Mouse (Mus musculus): Measurements from ENCODE around the gene Krt80. TPM values are rescaled to one million over a fixed set of nuclear protein-coding genes. Genes with fewer than 3 reads are reported as not detected.

The Krt80 gene
- polyA plus RNA-seq, 1 experiment from 2014 or later, result 8.7 TPM

MicroRNAs within 50 kb of the gene (microRNA counts, 519-probe panel; counts per million panel counts)
- microRNA mmu-miR-1941-3p (2,373 counts per million, percentile 52 among the panel's probes with 10 or more counts), microRNA mmu-miR-1941-5p (1,593 counts per million, percentile 11 among the panel's probes with 10 or more counts)

Small RNAs within 50 kb of the gene (microRNA-seq; reads per million reads assigned to microRNA genes)
- gene Mir1941, result 1.8 reads per million

Other genes with a start within 250 kb of the Krt80 start
- gene Acvrl1, start 241.6 kb downstream of the Krt80 start, polyA plus RNA-seq (2015; fragmentation: Nextera tagmentation; extraction: Ambion mirVana), result 14.7 and 20.5 TPM in 2 replicates
- 7.1 and 8.0 TPM in 2 replicates for gene Acvr1b, start 196.1 kb downstream of the Krt80 start, polyA plus RNA-seq (2015; fragmentation: Nextera tagmentation; extraction: Ambion mirVana)
- 3.1 and 3.4 TPM in 2 replicates for gene Grasp, start 146.0 kb downstream of the Krt80 start, polyA plus RNA-seq (2015; fragmentation: Nextera tagmentation; extraction: Ambion mirVana)
- gene Nr4a1, start 115.9 kb downstream of the Krt80 start, polyA plus RNA-seq (2015; fragmentation: Nextera tagmentation; extraction: Ambion mirVana), result 12.6 and 13.5 TPM in 2 replicates
- gene Atg101, start 85.9 kb downstream of the Krt80 start, polyA plus RNA-seq (2015; fragmentation: Nextera tagmentation; extraction: Ambion mirVana), result 64.5 and 68.9 TPM in 2 replicates
- gene 6030408B16Rik, start 77.0 kb downstream of the Krt80 start, polyA plus RNA-seq (2015; fragmentation: Nextera tagmentation; extraction: Ambion mirVana), result 2.8 and 7.1 TPM in 2 replicates
- 19.6 and 28.9 TPM in 2 replicates for gene Krt7, start 40.9 kb upstream of the Krt80 start, polyA plus RNA-seq (2015; fragmentation: Nextera tagmentation; extraction: Ambion mirVana)
- 0.14 TPM in 1 of 2 replicates, not detected in the other for gene Krt87, start 68.6 kb upstream of the Krt80 start, polyA plus RNA-seq (2015; fragmentation: Nextera tagmentation; extraction: Ambion mirVana)
- gene Krt88, start 77.6 kb upstream of the Krt80 start, polyA plus RNA-seq (2015; fragmentation: Nextera tagmentation; extraction: Ambion mirVana), result not detected in 2 replicates
- not detected in 2 replicates for gene Krt81, start 93.6 kb upstream of the Krt80 start, polyA plus RNA-seq (2015; fragmentation: Nextera tagmentation; extraction: Ambion mirVana)
- gene Krt86, start 103.3 kb upstream of the Krt80 start, polyA plus RNA-seq (2015; fragmentation: Nextera tagmentation; extraction: Ambion mirVana), result not detected in 2 replicates
- gene Krt83, start 121.3 kb upstream of the Krt80 start, polyA plus RNA-seq (2015; fragmentation: Nextera tagmentation; extraction: Ambion mirVana), result 0.25 TPM in 1 of 2 replicates, not detected in the other
- gene Gm49425, start 147.1 kb upstream of the Krt80 start, polyA plus RNA-seq (2015; fragmentation: Nextera tagmentation; extraction: Ambion mirVana), result not detected in 2 replicates
- not detected in 2 replicates for gene Krt84, start 162.7 kb upstream of the Krt80 start, polyA plus RNA-seq (2015; fragmentation: Nextera tagmentation; extraction: Ambion mirVana)
- gene Krt82, start 180.5 kb upstream of the Krt80 start, polyA plus RNA-seq (2015; fragmentation: Nextera tagmentation; extraction: Ambion mirVana), result not detected in 2 replicates
- not detected in 2 replicates for gene Krt90, start 192.8 kb upstream of the Krt80 start, polyA plus RNA-seq (2015; fragmentation: Nextera tagmentation; extraction: Ambion mirVana)
- 0.17 and 0.19 TPM in 2 replicates for gene Krt75, start 203.7 kb upstream of the Krt80 start, polyA plus RNA-seq (2015; fragmentation: Nextera tagmentation; extraction: Ambion mirVana)

Measured in heart, embryonic 16.5 days (tissue).